25 mouse cellular contexts compared by ENCODE assay signal in genomic region chr16:94596633-94597032, GRCm38 (mm10).
"Had no signal": no experiment of that assay in that cellular context is flagged by ENCODE, and none has a peak within 500 bp of the region (broad histone marks: within the 10 kb centered on the region; RNA-seq: fewer than 3 reads in every experiment).

No protein-coding gene starts in this region.

- H3K4me3 ChIP-seq: gastrocnemius, adult 2 months; heart, embryonic 13.5 days; heart, embryonic 15.5 days; hindbrain, embryonic 13.5 days; hindbrain, embryonic 15.5 days; intestine, embryonic 15.5 days; kidney, embryonic 15.5 days; limb, embryonic 13.5 days; limb, embryonic 15.5 days; liver, embryonic 12.5 days had no signal

- H3K27ac ChIP-seq: gastrocnemius, adult 2 months; hindbrain, embryonic 13.5 days; hindbrain, embryonic 15.5 days; hindbrain, postnatal 0 days; intestine, embryonic 15.5 days; kidney, embryonic 15.5 days; kidney, postnatal 0 days; limb, embryonic 13.5 days; limb, embryonic 15.5 days; liver, embryonic 12.5 days; liver, embryonic 14.5 days had no signal

- H3K36me3 ChIP-seq: heart, embryonic 15.5 days; hindbrain, embryonic 13.5 days; hindbrain, embryonic 15.5 days; intestine, embryonic 15.5 days; limb, embryonic 15.5 days had no signal

- H3K4me2 ChIP-seq: heart, embryonic 11.5 days; heart, embryonic 13.5 days; heart, embryonic 15.5 days; hindbrain, embryonic 13.5 days; hindbrain, embryonic 15.5 days; intestine, embryonic 15.5 days; kidney, embryonic 15.5 days; limb, embryonic 13.5 days; limb, embryonic 15.5 days; liver, embryonic 12.5 days had no signal

- H3K9me3 ChIP-seq: heart, embryonic 13.5 days; heart, embryonic 15.5 days; hindbrain, embryonic 13.5 days; hindbrain, embryonic 15.5 days; intestine, embryonic 15.5 days; kidney, embryonic 15.5 days; limb, embryonic 13.5 days; limb, embryonic 15.5 days; liver, embryonic 12.5 days had no signal

- DNase-seq: gastrocnemius, adult 2 months; gastrocnemius, postnatal 10 days; gastrocnemius, postnatal 25 days; heart, adult 18-20 months; heart, postnatal 14 days; kidney, adult 18-20 months; kidney, adult 9 months; kidney, postnatal 14 days; kidney, postnatal 36 days; layer of hippocampus, adult 9-11 months; layer of hippocampus, postnatal 36 days; left cerebral cortex, postnatal 4 days had no signal

- H3K9ac ChIP-seq: heart, embryonic 13.5 days; heart, embryonic 15.5 days; hindbrain, embryonic 13.5 days; hindbrain, embryonic 15.5 days; intestine, embryonic 15.5 days; kidney, embryonic 15.5 days; limb, embryonic 13.5 days; limb, embryonic 15.5 days; liver, embryonic 12.5 days; liver, embryonic 14.5 days had no signal

- H3K27me3 ChIP-seq: heart, embryonic 13.5 days; heart, embryonic 15.5 days; hindbrain, embryonic 13.5 days; hindbrain, embryonic 15.5 days; intestine, embryonic 15.5 days; kidney, embryonic 15.5 days; limb, embryonic 13.5 days; limb, embryonic 15.5 days; liver, embryonic 12.5 days had no signal
